Mouse (Mus musculus): ENCODE measurements around the gene Siah1a.

GRCm38 (mm10) chr8:86694011-86694410 is 51.7 kb downstream of the Siah1a start:
- TF ChIP-seq CTCF (IDR thresholded peaks at IDR 0.05; ENCODE audit: control insufficient read depth, insufficient read depth, low read length) (no peak), POLR2A (IDR thresholded peaks at IDR 0.05; ENCODE audit: borderline replicate concordance, control insufficient read depth, low read depth, low read length) (no peak)
